Mouse (Mus musculus) limb, embryonic 15.5 days (tissue): ENCODE results near the gene Cxcl14. TPM values are rescaled to one million over a fixed set of nuclear protein-coding genes. Genes with fewer than 3 reads are reported as not detected.

Source experiments
- ATAC-seq: fragments of 200-750 bp; cut with Nextera tagmentation; 2 replicates; pipeline ENCODE4 v1.8.0; 2017; ENCODE audit warnings: low read depth, moderate TSS enrichment; ENCODE audit not compliant: insufficient number of reproducible peaks, low FRiP score, low TSS enrichment
- H3K27ac ChIP-seq: fragments of 300-500 bp; sonication (generic); 2 replicates; pipeline ENCODE4 v1.5.1; 2015; ENCODE audit warnings: moderate library complexity, mild to moderate bottlenecking, inconsistent platforms
- H3K27me3 ChIP-seq: fragments of 300-500 bp; sonication (generic); 2 replicates; pipeline ENCODE4 v1.6.1; 2015; ENCODE audit warnings: inconsistent platforms
- H3K36me3 ChIP-seq: fragments of 300-500 bp; sonication (generic); 2 replicates; pipeline ENCODE4 v1.6.1; 2015; ENCODE audit warnings: inconsistent platforms
- H3K4me1 ChIP-seq: fragments of 300-500 bp; sonication (generic); 2 replicates; pipeline ENCODE4 v1.6.1; 2015; ENCODE audit warnings: inconsistent platforms
- H3K4me2 ChIP-seq: fragments of 300-500 bp; sonication (generic); 2 replicates; pipeline ENCODE4 v1.6.1; 2015; ENCODE audit warnings: mild to moderate bottlenecking, inconsistent platforms
- H3K4me3 ChIP-seq: fragments of 300-500 bp; sonication (generic); 2 replicates; pipeline ENCODE4 v1.5.1; 2015; ENCODE audit warnings: mild to moderate bottlenecking, inconsistent platforms
- H3K9ac ChIP-seq: fragments of 300-500 bp; sonication (generic); 2 replicates; pipeline ENCODE4 v1.6.1; 2015; ENCODE audit warnings: inconsistent platforms
- H3K9me3 ChIP-seq: fragments of 300-500 bp; sonication (generic); 2 replicates; pipeline ENCODE4 v1.6.1; 2016; ENCODE audit warnings: inconsistent platforms
- WGBS: fragments of 180-500 bp; shearing (Covaris S2); methylation state at CpG from one replicate; pipeline ENCODE4 v1.1.7; 2015; 5-methylcytosine and 5-hydroxymethylcytosine counted together
- polyA plus RNA-seq: library from polyadenylated mRNA; unstranded; fragments of >200 nt; fragmentation: Nextera tagmentation; extraction: Ambion mirVana; gene quantifications from 2 replicates; pipeline ENCODE4 v1.2.1, GENCODE M21; 2015

Gene Cxcl14
- polyA plus RNA-seq, 1 experiment from 2014 or later: 644 TPM

DNA sequence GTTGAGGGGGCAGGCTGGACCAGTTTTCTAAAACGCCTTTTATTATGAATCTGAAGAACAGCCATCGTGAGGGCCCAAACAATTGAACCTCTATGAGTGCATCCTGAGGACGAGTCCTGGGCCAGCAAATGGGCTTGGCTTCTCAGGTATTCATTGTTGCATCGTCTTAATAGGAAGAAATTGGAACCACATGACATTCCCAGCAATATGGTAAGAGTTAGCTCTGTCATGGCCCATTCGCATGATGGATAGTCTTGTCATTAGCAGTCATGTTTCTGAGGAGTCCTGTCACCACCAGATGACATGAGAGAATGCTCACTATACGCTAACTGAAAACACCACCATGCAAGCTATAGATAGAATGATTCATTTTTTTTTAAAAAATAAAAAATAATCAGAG is 32.8 kb upstream of the Cxcl14 start:
- no peaks in the 10 kb centered on the region for H3K36me3 ChIP-seq
- WGBS: 58% methylated on average over 6 of the region's 6 CpGs

DNA sequence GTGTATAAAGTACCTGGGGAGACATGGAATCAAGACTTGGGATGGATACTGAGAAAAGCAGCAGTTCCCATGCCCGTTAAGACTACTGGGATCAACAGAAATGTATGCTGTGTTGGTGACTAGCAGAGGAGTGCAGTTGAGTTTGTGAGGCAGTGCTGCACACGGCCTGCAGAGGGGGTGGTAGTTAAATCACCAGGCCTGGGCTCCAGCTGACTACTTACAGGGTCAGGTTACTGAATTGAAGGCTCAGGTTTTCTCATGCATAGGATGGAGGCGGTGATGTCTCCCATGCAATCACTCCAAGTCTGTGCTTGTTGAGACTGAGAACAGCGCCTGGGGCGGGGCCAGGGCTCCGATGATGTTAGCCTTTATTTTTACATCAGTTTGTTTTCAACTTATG is 31.4 kb upstream of the Cxcl14 start:
- 29% methylated on average over 6 of the region's 6 CpGs for WGBS
- peak; percentile 50; the same call in 1 of the 2 replicates for ATAC-seq
- Histone ChIP-seq H3K4me2 (no peak overlapping the region), H3K27ac (peak overlapping the region; percentile 38; the same call in 1 of the 2 replicates), H3K27me3 (0 out of 2 replicates have a peak, but pooled peaks cover 6% of the 10 kb centered on the region), H3K36me3 (no peaks in the 10 kb centered on the region), H3K9ac (no peak overlapping the region), H3K4me3 (no peak overlapping the region), H3K9me3 (no peaks in the 10 kb centered on the region), H3K4me1 (peaks cover 45% of the 10 kb centered on the region)

More for the DNA sequence above, 32.8 kb upstream of the Cxcl14 start:
- H3K27ac ChIP-seq: no peak overlapping the region
- no peak overlapping the region for H3K9ac ChIP-seq
- no peak for ATAC-seq
- peaks cover 37% of the 10 kb centered on the region for H3K4me1 ChIP-seq
- no peak overlapping the region for H3K4me3 ChIP-seq
- 0 out of 2 replicates have a peak, but pooled peaks cover 6% of the 10 kb centered on the region for H3K27me3 ChIP-seq
- no peaks in the 10 kb centered on the region for H3K9me3 ChIP-seq
- no peak overlapping the region for H3K4me2 ChIP-seq

DNA sequence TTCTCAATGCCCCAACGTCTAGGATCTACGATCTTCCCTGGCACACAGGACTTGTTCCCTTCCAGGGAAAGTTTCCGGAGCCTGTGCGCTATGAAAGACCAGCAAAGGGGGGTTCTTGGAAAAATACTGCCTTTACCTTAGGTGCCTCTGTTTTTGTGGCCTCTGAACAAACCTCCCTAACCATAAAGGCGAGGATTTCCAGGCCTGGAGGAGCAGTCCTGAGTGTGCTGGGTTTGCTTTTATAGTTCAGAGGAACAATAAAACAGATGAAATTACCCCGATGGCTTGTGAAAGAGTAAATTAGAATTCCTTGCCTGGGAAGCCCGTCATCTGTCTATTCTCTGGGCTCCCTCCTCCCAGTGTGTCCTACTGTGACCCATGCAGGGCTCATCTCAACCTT is 25.3 kb upstream of the Cxcl14 start:
- H3K36me3 ChIP-seq: no peaks in the 10 kb centered on the region
- H3K27ac ChIP-seq: peak overlapping the region; percentile 77
- peak overlapping the region; percentile 24; the same call in 1 of the 2 replicates for H3K4me2 ChIP-seq
- no peak overlapping the region for H3K4me3 ChIP-seq
- H3K4me1 ChIP-seq: peaks cover 40% of the 10 kb centered on the region
- 23% methylated on average over 7 of the region's 7 CpGs for WGBS
- peak; percentile 61 for ATAC-seq
- no peaks in the 10 kb centered on the region for H3K9me3 ChIP-seq
- no peaks in the 10 kb centered on the region for H3K27me3 ChIP-seq
- no peak overlapping the region for H3K9ac ChIP-seq

DNA sequence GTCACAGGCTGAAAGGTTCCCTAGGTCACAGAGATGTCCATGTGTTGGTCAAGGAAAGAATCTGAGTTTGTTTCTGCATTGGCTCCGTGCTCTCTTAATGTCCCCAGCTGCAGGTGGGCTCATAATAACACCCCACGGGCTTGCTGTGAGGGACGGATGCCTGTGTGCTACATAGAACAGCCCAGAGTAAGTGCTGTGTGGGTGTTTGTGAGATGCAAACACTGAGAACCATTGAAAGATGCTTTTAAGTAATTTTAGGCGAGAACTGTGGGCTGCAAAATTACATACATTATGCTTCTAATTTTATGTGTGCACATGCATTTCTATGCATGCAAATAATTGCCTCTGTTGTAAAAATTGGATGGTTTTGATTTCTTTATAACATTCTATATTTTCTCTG is 20.6 kb upstream of the Cxcl14 start:
- peaks cover 34% of the 10 kb centered on the region for H3K4me1 ChIP-seq
- H3K4me3 ChIP-seq: no peak overlapping the region
- no peaks in the 10 kb centered on the region for H3K27me3 ChIP-seq
- WGBS: 38% methylated on average over 4 of the region's 4 CpGs
- H3K9ac ChIP-seq: no peak overlapping the region
- H3K4me2 ChIP-seq: no peak overlapping the region
- no peak for ATAC-seq
- H3K36me3 ChIP-seq: no peaks in the 10 kb centered on the region
- H3K27ac ChIP-seq: no peak overlapping the region
- no peaks in the 10 kb centered on the region for H3K9me3 ChIP-seq

DNA sequence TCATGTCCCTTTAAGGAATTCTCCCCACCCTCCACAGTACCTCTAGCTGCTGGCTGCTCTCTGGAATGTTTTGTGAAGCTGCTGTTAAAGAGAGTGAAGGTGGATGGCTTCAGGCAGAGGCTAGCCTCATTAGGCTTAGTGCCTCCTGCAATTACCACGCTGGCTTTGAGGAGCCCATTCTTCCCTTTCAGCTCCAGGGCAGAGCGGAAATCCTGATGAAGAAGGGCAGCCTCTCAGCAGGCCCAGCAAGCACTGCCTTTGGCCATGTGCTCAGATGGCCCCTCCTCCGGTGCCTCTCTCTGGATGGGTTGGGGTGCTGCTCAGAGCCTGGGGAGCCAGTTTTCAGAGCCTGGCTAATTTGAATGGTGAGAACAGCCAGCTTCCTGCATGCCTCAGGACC is 18.9 kb upstream of the Cxcl14 start:
- Histone ChIP-seq H3K4me1 (peaks cover 30% of the 10 kb centered on the region), H3K4me3 (no peak overlapping the region), H3K27ac (no peak overlapping the region), H3K27me3 (no peaks in the 10 kb centered on the region), H3K4me2 (no peak overlapping the region), H3K36me3 (no peaks in the 10 kb centered on the region), H3K9me3 (0 out of 2 replicates have a peak, but pooled peaks cover 3% of the 10 kb centered on the region), H3K9ac (no peak overlapping the region)
- ATAC-seq: peak; percentile 31; the same call in 1 of the 2 replicates
- 28% methylated on average over 3 of the region's 3 CpGs for WGBS

DNA sequence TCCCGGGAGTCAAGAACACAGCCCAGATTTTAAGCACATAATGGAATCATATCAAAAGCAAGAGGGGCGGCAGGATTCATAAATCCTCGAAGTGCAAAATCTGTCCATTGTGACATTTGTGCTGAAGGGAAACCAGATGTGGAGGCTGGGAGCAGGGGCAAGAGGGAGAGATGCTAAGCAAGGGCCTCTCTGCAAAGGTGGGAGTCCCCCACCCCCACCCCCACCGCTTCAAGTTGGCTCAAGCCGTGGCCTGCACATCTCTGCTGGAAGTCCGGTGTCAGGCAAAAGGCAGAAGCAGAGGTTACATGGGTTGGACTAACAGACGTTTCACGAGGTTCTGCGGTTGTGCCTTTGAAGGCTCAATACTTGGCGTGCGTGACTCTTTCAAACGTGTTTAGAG is 8.7 kb upstream of the Cxcl14 start:
- Histone ChIP-seq H3K4me3 (no peak overlapping the region), H3K27ac (peak overlapping the region; percentile 89), H3K9ac (no peak overlapping the region), H3K36me3 (no peaks in the 10 kb centered on the region), H3K9me3 (no peaks in the 10 kb centered on the region), H3K27me3 (no peaks in the 10 kb centered on the region), H3K4me1 (peaks cover 43% of the 10 kb centered on the region), H3K4me2 (peak overlapping the region; percentile 10; the same call in 1 of the 2 replicates)
- ATAC-seq: no peak
- WGBS: 17% methylated on average over 12 of the region's 12 CpGs

DNA sequence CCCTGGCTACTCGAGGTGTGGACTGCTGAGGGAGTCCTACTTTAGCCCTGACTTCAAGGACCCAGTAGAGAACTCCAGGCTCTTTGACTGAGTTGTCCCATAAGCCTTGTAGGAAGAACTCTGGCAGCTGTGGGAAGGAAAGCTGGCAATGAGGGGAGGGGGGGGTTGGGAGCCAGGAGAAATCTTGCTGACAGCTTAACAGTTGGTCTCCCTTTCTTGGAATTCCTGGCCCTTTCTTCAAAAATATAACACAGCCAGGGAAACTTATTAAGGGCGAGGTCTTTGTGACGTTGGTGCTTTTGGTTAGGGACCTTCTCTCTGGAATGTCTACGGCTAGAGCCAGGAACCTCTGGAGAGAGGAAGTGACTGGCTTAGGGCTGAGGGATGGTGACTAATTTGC is 8.1 kb upstream of the Cxcl14 start:
- Histone ChIP-seq H3K36me3 (no peaks in the 10 kb centered on the region), H3K4me2 (0 out of 2 replicates have a peak overlapping the region, but pooled peaks have one; percentile 10), H3K9me3 (no peaks in the 10 kb centered on the region), H3K4me1 (peaks cover 43% of the 10 kb centered on the region), H3K27ac (peak overlapping the region; percentile 89), H3K4me3 (no peak overlapping the region), H3K27me3 (no peaks in the 10 kb centered on the region), H3K9ac (no peak overlapping the region)
- ATAC-seq: no peak
- 26% methylated on average over 4 of the region's 4 CpGs for WGBS

DNA sequence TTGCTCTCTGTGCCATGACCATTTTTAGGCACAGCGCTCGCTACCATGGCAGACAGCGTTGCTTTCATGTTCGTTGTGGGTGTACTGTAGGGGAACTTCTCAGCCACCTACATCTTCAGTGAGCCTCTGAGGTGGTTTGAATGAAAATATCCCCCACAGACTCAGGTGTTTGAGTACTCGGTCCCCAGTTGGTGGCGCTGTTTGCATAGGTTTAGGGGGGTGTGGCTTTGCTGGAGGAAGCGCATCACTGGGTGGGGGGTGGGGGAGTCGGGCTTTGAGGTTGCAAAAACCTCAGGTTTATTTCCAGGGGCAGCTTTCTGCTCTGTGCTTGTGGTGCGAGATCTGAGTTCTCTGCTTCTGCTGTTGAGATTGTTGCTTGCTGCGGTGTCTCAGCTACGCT is 3.0 kb upstream of the Cxcl14 start:
- H3K36me3 ChIP-seq: no peaks in the 10 kb centered on the region
- no peak overlapping the region for H3K9ac ChIP-seq
- no peak overlapping the region for H3K4me3 ChIP-seq
- H3K27me3 ChIP-seq: peaks cover 31% of the 10 kb centered on the region
- no peak overlapping the region for H3K27ac ChIP-seq
- 96% methylated on average over 11 of the region's 11 CpGs for WGBS
- peaks cover 32% of the 10 kb centered on the region for H3K4me1 ChIP-seq
- ATAC-seq: no peak
- no peaks in the 10 kb centered on the region for H3K9me3 ChIP-seq
- H3K4me2 ChIP-seq: no peak overlapping the region

DNA sequence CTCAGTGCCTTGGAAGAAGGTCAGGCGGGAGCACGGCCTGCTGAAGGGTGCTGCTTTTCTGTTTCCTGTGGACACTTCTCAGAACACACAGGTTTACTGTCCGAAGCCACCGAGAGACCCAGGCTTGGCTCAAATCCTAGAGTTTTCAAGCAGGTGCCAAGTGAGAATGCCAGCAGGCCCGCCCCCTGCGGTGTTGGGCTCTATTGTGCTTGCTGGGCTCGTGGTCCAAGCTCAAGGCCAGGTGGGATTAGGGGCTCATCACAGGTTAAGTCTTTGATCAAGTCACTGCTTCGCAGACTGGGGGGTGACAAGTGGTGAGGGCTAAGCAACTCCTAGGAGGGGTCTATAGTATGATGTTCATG is 289 bp upstream of the Cxcl14 start:
- Histone ChIP-seq H3K9ac (peak overlapping the region; percentile 78), H3K36me3 (0 out of 2 replicates have a peak, but pooled peaks cover 2% of the 10 kb centered on the region), H3K4me3 (peak overlapping the region; percentile 60), H3K27me3 (peaks cover 44% of the 10 kb centered on the region), H3K4me2 (peak overlapping the region; percentile 86), H3K4me1 (peaks cover 35% of the 10 kb centered on the region), H3K27ac (peak overlapping the region; percentile 79), H3K9me3 (no peaks in the 10 kb centered on the region)
- ATAC-seq: no peak
- 5% methylated on average over 8 of the region's 8 CpGs for WGBS

DNA sequence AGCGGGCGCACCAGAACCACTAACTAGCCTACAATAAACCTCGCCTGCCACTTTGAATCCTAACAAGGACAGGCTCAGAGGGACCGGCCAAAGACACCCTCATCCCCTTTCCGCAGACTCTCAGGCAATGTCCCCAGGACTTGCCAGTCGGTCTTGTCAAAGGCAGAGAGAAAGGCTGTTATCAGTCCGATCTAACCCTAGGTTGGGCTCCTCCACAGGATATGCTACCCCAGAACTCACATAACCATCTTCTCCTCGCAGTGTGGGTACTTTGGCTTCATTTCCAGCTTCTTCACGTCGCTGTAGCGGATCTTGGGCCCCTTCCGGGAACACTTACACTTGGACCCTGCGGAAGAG is 787 bp downstream of the Cxcl14 start:
- Histone ChIP-seq H3K4me2 (peak overlapping the region; percentile 86), H3K4me3 (peak overlapping the region; percentile 60), H3K9ac (peak overlapping the region; percentile 78), H3K36me3 (0 out of 2 replicates have a peak, but pooled peaks cover 2% of the 10 kb centered on the region), H3K4me1 (peaks cover 41% of the 10 kb centered on the region), H3K27ac (peak overlapping the region; percentile 79), H3K27me3 (peaks cover 44% of the 10 kb centered on the region), H3K9me3 (no peaks in the 10 kb centered on the region)
- no peak for ATAC-seq
- WGBS: 4% methylated on average over 13 of the region's 13 CpGs

DNA sequence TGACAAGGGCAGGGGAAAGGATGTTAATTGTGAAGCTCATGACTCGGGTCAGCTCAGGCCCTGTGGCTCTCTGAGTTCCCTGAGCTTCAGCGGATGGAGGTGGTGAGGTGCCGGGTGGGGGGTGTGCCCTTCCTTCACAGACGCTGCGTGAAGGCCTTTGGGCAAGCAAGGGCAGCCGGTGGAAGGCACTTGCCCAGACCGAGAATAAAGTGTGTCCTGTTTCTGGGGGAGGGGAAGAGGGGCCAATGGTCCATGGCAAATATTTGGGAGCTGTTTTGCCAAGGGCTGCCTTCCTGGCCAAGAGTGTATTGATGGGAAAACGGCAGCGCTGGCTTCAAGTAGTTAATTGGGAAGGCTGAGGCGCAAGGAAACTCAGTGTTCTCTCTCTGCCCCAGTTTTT is 1.4 kb downstream of the Cxcl14 start:
- peaks cover 41% of the 10 kb centered on the region for H3K4me1 ChIP-seq
- H3K27ac ChIP-seq: peak overlapping the region; percentile 79; the same call in 1 of the 2 replicates
- peak overlapping the region; percentile 78 for H3K9ac ChIP-seq
- peak overlapping the region; percentile 86 for H3K4me2 ChIP-seq
- WGBS: 10% methylated on average over 10 of the region's 10 CpGs
- H3K36me3 ChIP-seq: 0 out of 2 replicates have a peak, but pooled peaks cover 5% of the 10 kb centered on the region
- H3K9me3 ChIP-seq: no peaks in the 10 kb centered on the region
- H3K27me3 ChIP-seq: peaks cover 44% of the 10 kb centered on the region
- H3K4me3 ChIP-seq: peak overlapping the region; percentile 60
- ATAC-seq: no peak

DNA sequence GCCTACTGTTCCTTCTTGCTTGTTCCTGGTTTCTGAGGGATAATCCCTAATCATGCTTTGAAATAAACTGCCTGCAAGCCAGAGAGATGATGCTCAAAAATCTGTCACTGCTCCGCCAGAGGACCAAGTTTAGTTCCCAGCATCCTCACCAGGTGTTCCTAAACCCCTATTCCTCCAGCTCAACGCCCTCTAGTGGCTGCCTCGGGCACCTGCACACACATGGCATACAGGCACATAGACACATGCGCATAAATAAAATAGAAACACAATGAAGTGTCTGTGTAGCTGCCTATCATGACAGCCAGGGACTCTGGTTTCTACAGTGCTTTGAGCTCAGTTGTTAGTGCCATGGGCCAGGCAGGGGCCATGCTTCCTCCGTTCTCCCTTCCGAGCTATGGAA is 6.4 kb downstream of the Cxcl14 start:
- 0 out of 2 replicates have a peak, but pooled peaks cover 5% of the 10 kb centered on the region for H3K36me3 ChIP-seq
- H3K9ac ChIP-seq: no peak overlapping the region
- peaks cover 18% of the 10 kb centered on the region for H3K27me3 ChIP-seq
- H3K4me2 ChIP-seq: no peak overlapping the region
- peak overlapping the region; percentile 71 for H3K27ac ChIP-seq
- no peaks in the 10 kb centered on the region for H3K9me3 ChIP-seq
- 75% methylated on average over 6 of the region's 6 CpGs for WGBS
- H3K4me1 ChIP-seq: peaks cover 36% of the 10 kb centered on the region
- no peak overlapping the region for H3K4me3 ChIP-seq
- no peak for ATAC-seq

DNA sequence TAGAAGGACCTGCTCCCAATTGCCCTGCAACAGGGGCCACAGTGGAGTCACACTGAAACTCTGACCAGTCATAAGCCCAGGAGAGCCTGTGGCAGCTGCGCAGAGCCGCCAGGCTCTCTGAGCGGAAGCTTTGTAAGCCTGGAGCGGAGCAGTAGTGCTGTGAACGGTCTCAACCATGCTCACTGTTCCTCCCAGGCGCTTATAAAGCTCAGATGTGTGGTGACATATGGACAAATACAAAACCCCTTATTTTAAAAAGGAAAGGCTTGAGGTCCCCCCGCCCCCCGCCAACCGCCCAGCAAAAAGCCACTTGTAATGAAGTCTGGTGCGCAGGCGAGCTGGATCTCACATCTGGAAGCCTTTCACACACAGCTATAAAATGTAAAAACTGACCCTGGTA is 7.1 kb downstream of the Cxcl14 start:
- Histone ChIP-seq H3K27me3 (peaks cover 16% of the 10 kb centered on the region; the same call in 1 of the 2 replicates), H3K36me3 (0 out of 2 replicates have a peak, but pooled peaks cover 5% of the 10 kb centered on the region), H3K9ac (no peak overlapping the region), H3K4me2 (peak overlapping the region; percentile 30; the same call in 1 of the 2 replicates), H3K9me3 (no peaks in the 10 kb centered on the region), H3K4me1 (peaks cover 30% of the 10 kb centered on the region), H3K4me3 (no peak overlapping the region), H3K27ac (peak overlapping the region; percentile 73)
- ATAC-seq: no peak
- WGBS: 25% methylated on average over 11 of the region's 11 CpGs
